Mouse (Mus musculus) heart, embryonic 14.5 days (tissue): Measurements from ENCODE around the gene Kcnf1. TPM values are rescaled to one million over a fixed set of nuclear protein-coding genes. Genes with fewer than 3 reads are reported as not detected.

Source experiments
- ATAC-seq: fragments of 200-750 bp; cut with Nextera tagmentation; 2 replicates; pipeline ENCODE4 v1.8.0; 2017; ENCODE audit warnings: low read depth, moderate TSS enrichment; ENCODE audit not compliant: insufficient number of reproducible peaks, insufficient read depth, low FRiP score
- H3K27ac ChIP-seq, 2 experiments: fragments of 200-500 bp in 1 of 2; fragments of 300-500 bp in 1 of 2; sonication (generic) in 1 of 2; replicated peaks in 1 of 2; 2 replicates each; pipeline ENCODE4 v1.5.1; 2012 to 2014; ENCODE audit warnings: low read depth in 2 of 2, low read length in 2 of 2, control low read depth in 1 of 2, mild to moderate bottlenecking in 1 of 2, mixed read lengths in 1 of 2; ENCODE audit not compliant: control insufficient read depth in 1 of 2, insufficient read depth in 1 of 2
- H3K27me3 ChIP-seq: fragments of 300-500 bp; sonication (generic); 2 replicates; pipeline ENCODE4 v1.6.1; 2014; ENCODE audit warnings: mild to moderate bottlenecking, low read length, control low read depth; ENCODE audit not compliant: control insufficient read depth, insufficient read depth
- H3K36me3 ChIP-seq: fragments of 300-500 bp; sonication (generic); 2 replicates; pipeline ENCODE4 v1.6.1; 2014; ENCODE audit warnings: mild to moderate bottlenecking, control low read depth, low read length, mixed read lengths; ENCODE audit not compliant: control insufficient read depth, insufficient read depth
- H3K4me1 ChIP-seq, 2 experiments: fragments of 200-500 bp in 1 of 2; fragments of 300-500 bp in 1 of 2; sonication (generic) in 1 of 2; 2 replicates each; pipeline ENCODE4 v1.6.1; 2012 to 2014; ENCODE audit warnings: low read length in 2 of 2, control low read depth in 1 of 2, mixed read lengths in 1 of 2; ENCODE audit not compliant: control insufficient read depth in 2 of 2, insufficient read depth in 2 of 2
- H3K4me2 ChIP-seq: fragments of 300-500 bp; sonication (generic); 2 replicates; pipeline ENCODE4 v1.6.1; 2014; ENCODE audit warnings: mild to moderate bottlenecking, low read length
- H3K4me3 ChIP-seq, 2 experiments: fragments of 200-500 bp in 1 of 2; fragments of 300-500 bp in 1 of 2; sonication (generic) in 1 of 2; 2 replicates each; pipeline ENCODE4 v1.5.1; 2012 to 2014; ENCODE audit warnings: low read length in 2 of 2, mild to moderate bottlenecking in 2 of 2, control low read depth in 1 of 2, low read depth in 1 of 2, moderate library complexity in 1 of 2; ENCODE audit not compliant: control insufficient read depth in 1 of 2, insufficient read depth in 1 of 2
- H3K9ac ChIP-seq: fragments of 300-500 bp; sonication (generic); 2 replicates; pipeline ENCODE4 v1.6.1; 2014; ENCODE audit warnings: mild to moderate bottlenecking, low read length
- H3K9me3 ChIP-seq: fragments of 300-500 bp; sonication (generic); 2 replicates; pipeline ENCODE4 v1.6.1; 2016; ENCODE audit warnings: low read length, control low read depth; ENCODE audit not compliant: control insufficient read depth
- WGBS: fragments of 180-500 bp; shearing (Covaris S2); extraction: QIAGEN DNeasy Blood & Tissue Kit; methylation state at CpG from one replicate; pipeline ENCODE4 v1.1.7; 2014; 5-methylcytosine and 5-hydroxymethylcytosine counted together
- polyA plus RNA-seq: library from polyadenylated mRNA; unstranded; fragments of >200 nt; fragmentation: Nextera tagmentation; extraction: Ambion mirVana; gene quantifications from 2 replicates; pipeline ENCODE4 v1.2.1, GENCODE M21; 2014

Kcnf1 gene
- 0.07 and 0.35 TPM in 2 replicates for polyA plus RNA-seq

DNA sequence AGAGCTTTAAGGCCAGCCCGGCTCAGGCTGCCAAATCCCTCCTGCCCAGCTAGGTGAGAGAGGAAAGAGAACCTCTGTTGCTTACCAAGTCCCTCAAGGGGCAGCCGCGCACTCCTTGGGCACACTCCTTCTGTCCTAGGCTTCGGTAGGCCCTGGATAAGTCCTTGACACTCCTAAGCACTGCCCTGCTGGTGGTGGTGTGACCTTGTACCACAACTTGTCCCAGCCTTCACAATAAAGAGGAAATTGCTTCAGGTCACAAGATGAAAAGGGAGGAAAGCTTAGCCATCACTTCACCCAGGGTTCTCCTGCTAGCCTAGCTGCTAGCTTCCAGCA is at the start of gene Kcnf1:
Gene Kcnf1, minus strand, starts transcription at position 132 of the 336 bp plus-strand sequence.
- Histone ChIP-seq H3K27me3 (peaks cover 27% of the 10 kb centered on the region), H3K4me2 (peak within 1 kb of the TSS; percentile 98), H3K9me3 (no peaks in the 10 kb centered on the region), H3K9ac (peak within 1 kb of the TSS; percentile 65), H3K36me3 (no peaks in the 10 kb centered on the region), H3K4me1 (peaks cover 6 to 10% of the 10 kb centered on the region in 2 experiments; a peak in 1 of 4 replicates), H3K27ac (no peak within 1 kb of the TSS), H3K4me3 (peak within 1 kb of the TSS; percentile 34 to 55)
- no peak for ATAC-seq
- WGBS, result 32% methylated on average over 4 of the region's 4 CpGs

DNA sequence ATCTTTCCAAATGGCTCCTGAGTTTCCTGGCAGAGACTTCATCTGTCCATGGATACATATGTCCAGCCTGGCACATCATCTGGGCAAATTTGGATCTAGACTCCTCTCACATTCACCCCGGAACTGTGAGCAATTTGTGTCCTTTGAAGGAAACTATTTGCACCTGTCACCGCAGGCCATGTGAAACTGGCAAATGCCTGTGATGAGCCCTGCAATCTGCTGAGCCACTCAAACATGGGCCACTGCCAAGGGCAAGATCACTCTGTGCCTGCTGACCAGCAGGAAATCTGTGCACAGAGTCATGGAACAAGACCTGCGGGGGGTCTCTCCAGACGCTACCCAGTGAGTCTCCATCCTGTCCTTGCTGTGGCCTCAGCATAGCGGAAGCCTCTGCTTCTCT is 48.3 kb upstream of the Kcnf1 start:
- Histone ChIP-seq H3K4me2 (no peak overlapping the region), H3K9ac (no peak overlapping the region), H3K36me3 (no peaks in the 10 kb centered on the region), H3K4me1 (0 out of 4 replicates have a peak, but pooled peaks cover 0 to 2% of the 10 kb centered on the region in 2 experiments), H3K4me3 (no peak overlapping the region), H3K27me3 (no peaks in the 10 kb centered on the region), H3K27ac (no peak overlapping the region), H3K9me3 (no peaks in the 10 kb centered on the region)
- ATAC-seq, result no peak
- 55% methylated on average over 5 of the region's 5 CpGs for WGBS

DNA sequence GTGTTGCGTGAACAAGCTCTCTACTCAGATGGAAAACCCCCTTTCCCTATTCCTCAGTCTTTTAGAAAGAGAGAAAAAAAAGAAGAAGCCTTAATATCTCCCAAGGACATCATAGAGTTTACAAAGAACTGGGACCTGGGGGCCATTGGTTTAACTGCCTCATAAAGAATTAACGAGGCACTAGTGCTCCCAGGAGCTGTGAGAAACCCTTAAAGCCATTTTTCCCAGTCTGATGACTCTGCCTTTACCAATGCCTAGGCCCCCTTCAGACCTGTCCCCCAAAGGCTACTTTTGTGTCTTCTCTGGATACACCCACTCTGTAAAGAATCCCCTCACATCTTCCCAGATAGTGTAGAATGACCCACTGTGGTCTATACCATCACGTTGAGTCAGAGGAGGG is 46.4 kb upstream of the Kcnf1 start:
- Histone ChIP-seq H3K4me2 (no peak overlapping the region), H3K4me1 (0 out of 4 replicates have a peak, but pooled peaks cover 0 to 2% of the 10 kb centered on the region in 2 experiments), H3K27ac (no peak overlapping the region), H3K9me3 (no peaks in the 10 kb centered on the region), H3K36me3 (no peaks in the 10 kb centered on the region), H3K27me3 (no peaks in the 10 kb centered on the region), H3K4me3 (no peak overlapping the region), H3K9ac (no peak overlapping the region)
- no peak for ATAC-seq
- 71% methylated on average over 3 of the region's 3 CpGs for WGBS

- Histone ChIP-seq H3K4me2 (no peak overlapping the region), H3K27ac (no peak overlapping the region), H3K9me3 (no peaks in the 10 kb centered on the region), H3K36me3 (no peaks in the 10 kb centered on the region), H3K27me3 (no peaks in the 10 kb centered on the region), H3K4me1 (0 out of 4 replicates have a peak, but pooled peaks cover 0 to 2% of the 10 kb centered on the region in 2 experiments), H3K4me3 (no peak overlapping the region), H3K9ac (no peak overlapping the region)
- no peak for ATAC-seq
- WGBS, result 40% methylated on average over 5 of the region's 5 CpGs
These were observed 45.3 kb upstream of the Kcnf1 start for GRCm38 (mm10) chr12:17221891-17222428.

GRCm38 (mm10) chr12:17220631-17221030 is 43.9 kb upstream of the Kcnf1 start:
- WGBS, result 56% methylated on average over 5 of the region's 5 CpGs
- no peak for ATAC-seq
- Histone ChIP-seq H3K4me2 (no peak overlapping the region), H3K4me3 (no peak overlapping the region), H3K36me3 (no peaks in the 10 kb centered on the region), H3K27ac (no peak overlapping the region), H3K4me1 (0 out of 4 replicates have a peak, but pooled peaks cover 0 to 2% of the 10 kb centered on the region in 2 experiments), H3K27me3 (no peaks in the 10 kb centered on the region), H3K9ac (no peak overlapping the region), H3K9me3 (no peaks in the 10 kb centered on the region)

DNA sequence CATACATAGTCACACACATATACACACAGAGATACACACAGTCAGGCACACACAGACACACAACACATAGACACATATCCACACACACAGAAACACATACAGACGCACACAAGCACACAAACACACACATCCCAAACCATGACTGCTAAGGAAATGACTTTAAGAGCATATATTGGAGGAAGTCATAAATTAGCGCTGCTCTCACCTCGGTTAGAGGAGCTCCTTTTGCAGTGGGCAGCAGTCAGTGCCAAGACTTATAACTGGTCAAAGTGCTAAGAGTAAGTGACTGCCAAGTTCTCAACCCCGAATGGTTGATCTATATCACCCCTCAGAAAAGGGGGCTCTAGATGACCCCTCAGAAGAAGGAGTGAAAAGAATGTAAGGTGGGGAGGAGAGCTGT is 42.4 kb upstream of the Kcnf1 start:
- no peak for ATAC-seq
- Histone ChIP-seq H3K27ac (no peak overlapping the region), H3K36me3 (no peaks in the 10 kb centered on the region), H3K27me3 (no peaks in the 10 kb centered on the region), H3K9ac (no peak overlapping the region), H3K9me3 (no peaks in the 10 kb centered on the region), H3K4me2 (no peak overlapping the region), H3K4me3 (no peak overlapping the region), H3K4me1 (no peaks in the 10 kb centered on the region)
- whole genome bisulfite sequencing, result 72% methylated on average over 4 of the region's 4 CpGs

DNA sequence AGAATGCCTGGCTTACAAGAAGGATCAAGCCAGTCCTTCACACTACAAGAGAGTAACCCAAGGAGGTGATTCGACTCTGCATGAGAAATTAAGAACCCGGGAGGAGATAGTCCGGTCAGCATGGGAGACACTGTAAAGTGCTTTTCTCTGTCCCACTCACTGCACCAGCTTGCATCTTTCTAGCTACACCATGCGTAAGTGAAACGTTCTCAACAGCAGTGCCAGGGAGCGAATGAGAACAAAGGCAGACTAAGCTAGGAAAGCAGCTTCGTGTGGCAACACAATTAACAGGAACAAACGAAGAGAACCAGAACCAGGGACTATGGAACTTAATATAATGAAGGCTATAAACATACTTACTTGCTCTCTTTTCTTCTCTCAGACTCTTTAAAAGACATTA is 41.7 kb upstream of the Kcnf1 start:
- no peaks in the 10 kb centered on the region for H3K9me3 ChIP-seq
- H3K27ac ChIP-seq, result no peak overlapping the region
- H3K4me1 ChIP-seq, result no peaks in the 10 kb centered on the region
- no peaks in the 10 kb centered on the region for H3K36me3 ChIP-seq
- no peaks in the 10 kb centered on the region for H3K27me3 ChIP-seq
- ATAC-seq, result no peak
- H3K9ac ChIP-seq, result no peak overlapping the region
- no peak overlapping the region for H3K4me3 ChIP-seq
- 60% methylated on average over 8 of the region's 8 CpGs for WGBS
- no peak overlapping the region for H3K4me2 ChIP-seq

DNA sequence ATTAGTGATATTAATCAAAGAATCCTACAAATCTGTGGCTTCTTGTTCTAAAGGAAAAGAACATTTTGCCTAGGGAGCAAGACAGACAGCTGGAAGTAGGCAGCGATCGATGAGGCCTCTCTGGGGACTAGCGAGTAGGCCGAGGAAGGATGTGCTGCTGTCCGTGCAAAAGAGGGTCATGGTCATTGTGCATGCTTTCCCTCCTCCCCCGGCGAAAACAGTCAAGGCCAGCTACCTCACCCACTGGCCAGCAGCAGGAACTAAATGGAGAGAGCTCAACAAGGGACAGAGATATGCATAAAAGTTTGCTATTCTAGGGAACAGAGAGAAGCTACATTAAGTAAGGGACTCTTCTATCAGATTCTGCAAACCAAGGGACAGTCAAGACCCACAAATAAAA is 39.1 kb upstream of the Kcnf1 start:
- WGBS, result 83% methylated on average over 7 of the region's 7 CpGs
- H3K4me1 ChIP-seq, result no peaks in the 10 kb centered on the region
- H3K27me3 ChIP-seq, result no peaks in the 10 kb centered on the region
- H3K27ac ChIP-seq, result no peak overlapping the region
- no peak overlapping the region for H3K4me2 ChIP-seq
- ATAC-seq, result no peak
- no peak overlapping the region for H3K4me3 ChIP-seq
- no peaks in the 10 kb centered on the region for H3K36me3 ChIP-seq
- H3K9ac ChIP-seq, result no peak overlapping the region
- H3K9me3 ChIP-seq, result no peaks in the 10 kb centered on the region
